Mouse (Mus musculus): Measurements from ENCODE around the gene Dtx1. TPM values are rescaled to one million over a fixed set of nuclear protein-coding genes. Genes with fewer than 3 reads are reported as not detected.

Dtx1 gene
- polyA plus RNA-seq, 1 experiment from 2014 or later, result 7.7 TPM

DNA sequence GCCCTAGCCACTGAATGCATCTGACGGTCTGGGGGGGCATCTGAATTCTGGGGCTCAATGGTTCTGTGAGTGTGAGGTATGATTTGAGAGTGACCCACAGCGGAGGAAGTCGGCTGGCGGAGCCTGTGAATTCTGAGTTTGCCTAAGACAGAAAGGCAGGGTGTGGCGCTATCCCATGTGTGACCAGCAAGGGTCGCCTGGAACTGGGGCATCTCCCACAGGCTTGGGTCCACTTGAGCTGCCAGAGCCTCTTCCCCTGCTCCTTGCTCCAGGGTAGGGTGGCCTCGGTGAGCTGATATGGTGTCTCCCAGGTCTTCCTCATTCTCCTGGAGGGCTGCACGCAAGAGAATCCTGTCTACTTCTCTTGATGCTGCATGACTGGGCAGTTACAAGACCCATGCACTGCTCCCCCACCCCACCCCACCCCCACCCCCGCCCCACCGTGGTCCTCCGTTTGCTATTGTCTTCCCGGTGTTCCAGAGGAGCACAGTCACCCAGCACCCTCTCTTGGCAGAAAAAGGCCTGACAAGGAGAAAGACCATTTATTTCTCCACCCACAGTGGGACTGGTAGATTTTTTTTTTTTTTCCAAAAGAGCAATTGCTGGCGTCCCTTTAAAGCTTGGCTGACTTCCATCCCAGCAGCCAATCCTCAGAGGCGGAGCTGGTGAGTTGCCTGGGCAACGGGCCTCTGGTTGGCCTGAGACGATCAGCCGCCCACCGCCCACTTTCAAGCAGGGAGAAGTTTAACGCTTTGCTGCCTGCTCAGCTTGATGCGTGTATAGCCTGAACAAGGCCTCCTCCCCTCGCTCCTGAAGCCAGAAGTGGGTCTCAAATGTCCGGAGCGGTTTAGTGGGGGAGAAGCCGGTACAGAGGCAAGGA lies 31.8 kb downstream of the Dtx1 start:
- 4% methylated on average over 24 of the region's 24 CpGs for WGBS
- Histone ChIP-seq H3K9ac (no peak overlapping the region), H3K9me3 (replicated peaks) (no peaks in the 10 kb centered on the region), H3K4me2 (replicated peaks) (peak overlapping the region; percentile 56), H3K27me3 (peaks cover 22% of the 10 kb centered on the region), H3K36me3 (no peaks in the 10 kb centered on the region), H3K4me1 (peaks cover 14% of the 10 kb centered on the region), H3K27ac (replicated peaks) (no peak overlapping the region), H3K4me3 (replicated peaks) (peak overlapping the region; percentile 36)
- peak; percentile 89 for ATAC-seq (ENCODE audit: insufficient number of reproducible peaks, low FRiP score, low TSS enrichment, low read depth)

DNA sequence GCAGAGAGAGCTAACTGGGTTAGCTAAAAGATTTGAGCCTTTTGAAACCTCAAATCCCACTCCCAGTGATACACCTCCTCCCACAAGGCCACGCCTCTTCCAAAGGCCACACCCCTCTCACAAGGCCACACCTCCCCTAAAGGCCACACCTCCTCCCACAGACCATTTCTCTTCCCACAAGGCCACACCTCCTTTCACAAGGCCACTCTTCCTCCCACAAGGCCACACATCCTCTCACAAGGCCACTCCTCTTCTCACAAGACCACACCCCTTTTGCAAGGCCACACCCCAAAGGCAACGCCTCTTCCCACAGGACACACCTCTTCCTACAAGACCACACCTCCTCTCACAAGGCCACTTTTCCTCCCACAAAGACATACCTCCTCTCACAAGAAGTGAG lies 34.2 kb downstream of the Dtx1 start:
- no peak overlapping the region for H3K9ac ChIP-seq
- no peak overlapping the region for H3K4me2 ChIP-seq (replicated peaks)
- no peaks in the 10 kb centered on the region for H3K36me3 ChIP-seq
- 34% methylated on average over 2 of the region's 2 CpGs for WGBS
- no peak for ATAC-seq (ENCODE audit: insufficient number of reproducible peaks, low FRiP score, low TSS enrichment, low read depth)
- H3K9me3 ChIP-seq (replicated peaks), result no peaks in the 10 kb centered on the region
- H3K4me3 ChIP-seq (replicated peaks), result no peak overlapping the region
- peaks cover 11% of the 10 kb centered on the region for H3K27me3 ChIP-seq
- H3K27ac ChIP-seq (replicated peaks), result no peak overlapping the region
- H3K4me1 ChIP-seq, result peaks cover 19% of the 10 kb centered on the region

DNA sequence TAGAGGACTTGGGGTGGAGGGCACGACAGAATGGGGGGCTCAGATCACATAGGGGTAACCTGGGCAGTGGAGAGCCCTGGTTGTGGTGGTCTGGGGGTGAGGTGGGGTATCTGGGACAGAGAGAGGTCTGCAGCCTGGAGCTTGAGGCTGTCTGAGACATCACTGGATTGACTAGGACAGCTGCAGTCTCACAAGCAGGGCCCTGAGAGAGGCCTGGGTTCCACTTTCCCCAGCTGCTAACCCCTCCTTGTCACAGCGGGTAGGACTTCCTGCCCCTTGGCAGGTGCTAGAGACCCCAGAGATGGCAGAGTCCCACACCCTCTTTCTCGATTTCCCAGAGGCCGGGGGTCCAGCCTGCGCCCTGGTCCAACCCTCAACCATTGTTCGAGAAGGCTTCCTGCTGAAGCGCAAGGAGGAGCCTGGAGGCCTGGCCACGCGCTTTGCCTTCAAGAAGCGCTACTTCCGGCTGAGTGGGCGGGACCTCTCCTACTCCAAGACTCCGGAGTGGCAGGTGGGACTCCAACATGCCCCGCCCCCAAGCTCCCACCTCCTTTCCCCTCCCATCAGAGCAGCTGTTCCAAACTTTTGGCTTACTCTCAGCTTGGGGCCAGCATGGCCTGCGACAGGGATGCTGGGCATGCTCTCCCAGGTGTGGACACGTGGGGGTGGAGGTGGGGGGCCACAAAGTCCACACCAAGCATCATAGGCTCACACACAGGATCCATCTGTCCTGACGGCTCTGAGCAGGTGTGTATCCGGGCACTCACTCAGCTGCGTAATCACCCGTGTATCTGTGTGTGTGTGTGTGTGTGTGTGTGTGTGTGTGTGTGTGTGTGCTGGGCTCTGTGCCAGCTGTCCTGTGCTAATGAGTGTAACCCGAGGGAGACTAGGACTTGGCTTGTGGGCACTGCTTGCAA lies 37.2 kb downstream of the Dtx1 start:
- Histone ChIP-seq H3K27ac (replicated peaks) (0 out of 2 replicates have a peak overlapping the region, but pooled peaks have one; percentile 25), H3K9me3 (replicated peaks) (no peaks in the 10 kb centered on the region), H3K27me3 (no peaks in the 10 kb centered on the region), H3K4me1 (peaks cover 8% of the 10 kb centered on the region), H3K36me3 (no peaks in the 10 kb centered on the region), H3K4me2 (replicated peaks) (no peak overlapping the region; the same call in 1 of the 2 replicates), H3K9ac (no peak overlapping the region), H3K4me3 (replicated peaks) (no peak overlapping the region)
- ATAC-seq (ENCODE audit: insufficient number of reproducible peaks, low FRiP score, low TSS enrichment, low read depth), result peak; percentile 41; the same call in 1 of the 2 replicates
- 31% methylated on average over 21 of the region's 21 CpGs for WGBS

DNA sequence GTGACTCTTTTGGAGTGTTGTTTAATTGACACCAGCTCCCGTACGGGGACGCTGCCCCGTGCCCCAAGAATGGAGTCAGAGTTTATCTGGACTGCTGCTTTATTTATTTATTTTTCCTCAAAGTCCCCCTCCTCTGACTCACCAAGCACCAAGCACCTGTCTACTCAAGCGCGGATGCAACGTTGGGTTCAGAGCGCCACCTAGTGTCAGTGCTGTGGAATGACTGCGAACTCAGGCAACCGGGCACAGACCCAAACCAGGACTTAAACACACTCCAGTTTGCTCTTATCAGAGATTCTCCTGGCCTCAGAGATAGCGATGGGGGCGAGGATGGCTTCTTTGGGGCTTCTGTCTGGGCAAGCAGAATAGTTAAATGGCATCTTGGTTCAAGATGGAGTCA lies 38.1 kb downstream of the Dtx1 start:
- H3K4me1 ChIP-seq, result 0 out of 2 replicates have a peak, but pooled peaks cover 5% of the 10 kb centered on the region
- ATAC-seq (ENCODE audit: insufficient number of reproducible peaks, low FRiP score, low TSS enrichment, low read depth), result no peak
- H3K27ac ChIP-seq (replicated peaks), result no peak overlapping the region
- no peak overlapping the region for H3K4me3 ChIP-seq (replicated peaks)
- H3K4me2 ChIP-seq (replicated peaks), result no peak overlapping the region
- no peak overlapping the region for H3K9ac ChIP-seq
- no peaks in the 10 kb centered on the region for H3K36me3 ChIP-seq
- no peaks in the 10 kb centered on the region for H3K9me3 ChIP-seq (replicated peaks)
- WGBS, result 7% methylated on average over 12 of the region's 12 CpGs
- no peaks in the 10 kb centered on the region for H3K27me3 ChIP-seq

DNA sequence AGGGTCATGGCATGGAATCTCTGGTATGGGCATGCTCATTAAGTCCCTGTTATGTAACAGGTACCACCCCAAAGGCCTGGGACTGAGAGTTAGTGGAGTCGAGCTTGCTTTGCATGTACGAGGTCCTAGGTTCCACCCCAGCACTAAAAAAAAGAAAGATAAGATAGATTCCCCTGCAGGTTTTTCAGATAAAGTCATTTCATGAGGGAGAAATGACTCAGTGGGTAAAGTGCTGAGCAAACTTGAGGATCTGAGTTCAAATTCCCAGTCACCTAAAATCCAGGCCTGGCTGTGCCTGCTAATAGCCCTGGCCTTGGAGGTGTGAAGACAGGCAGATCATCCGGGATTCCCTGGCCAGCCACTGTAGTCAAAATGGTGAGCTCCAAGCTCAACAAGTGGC lies 39.9 kb downstream of the Dtx1 start:
- Histone ChIP-seq H3K4me3 (replicated peaks) (no peak overlapping the region), H3K9ac (no peak overlapping the region), H3K9me3 (replicated peaks) (no peaks in the 10 kb centered on the region), H3K27ac (replicated peaks) (no peak overlapping the region), H3K36me3 (no peaks in the 10 kb centered on the region), H3K4me2 (replicated peaks) (no peak overlapping the region), H3K27me3 (peaks cover under 1% of the 10 kb centered on the region; the same call in 1 of the 2 replicates), H3K4me1 (0 out of 2 replicates have a peak, but pooled peaks cover 5% of the 10 kb centered on the region)
- WGBS, result 74% methylated on average over 3 of the region's 3 CpGs
- ATAC-seq (ENCODE audit: insufficient number of reproducible peaks, low FRiP score, low TSS enrichment, low read depth), result no peak

DNA sequence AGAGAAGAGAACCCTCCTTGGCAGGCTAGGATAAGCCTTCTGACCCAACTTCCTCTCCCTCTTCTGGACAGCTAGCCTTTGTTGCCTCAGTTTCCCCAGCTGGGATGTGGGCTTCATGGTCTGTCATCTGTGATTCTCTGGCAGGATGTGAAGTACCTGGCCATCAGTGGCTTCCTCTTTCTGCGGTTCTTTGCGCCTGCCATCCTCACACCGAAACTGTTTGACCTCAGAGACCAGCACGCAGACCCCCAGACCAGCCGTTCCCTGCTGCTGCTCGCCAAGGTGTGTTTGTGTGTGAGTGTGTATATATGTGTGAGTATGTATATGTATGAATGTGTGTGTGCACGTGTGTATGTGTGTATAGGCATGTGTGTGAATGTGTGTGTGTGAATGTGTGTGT lies 41.6 kb downstream of the Dtx1 start:
- Histone ChIP-seq H3K4me1 (0 out of 2 replicates have a peak, but pooled peaks cover 5% of the 10 kb centered on the region), H3K27ac (replicated peaks) (no peak overlapping the region), H3K36me3 (no peaks in the 10 kb centered on the region), H3K4me3 (replicated peaks) (no peak overlapping the region), H3K9me3 (replicated peaks) (no peaks in the 10 kb centered on the region), H3K9ac (no peak overlapping the region), H3K4me2 (replicated peaks) (no peak overlapping the region), H3K27me3 (peaks cover 9% of the 10 kb centered on the region; the same call in 1 of the 2 replicates)
- ATAC-seq (ENCODE audit: insufficient number of reproducible peaks, low FRiP score, low TSS enrichment, low read depth), result no peak
- 87% methylated on average over 7 of the region's 7 CpGs for WGBS

DNA sequence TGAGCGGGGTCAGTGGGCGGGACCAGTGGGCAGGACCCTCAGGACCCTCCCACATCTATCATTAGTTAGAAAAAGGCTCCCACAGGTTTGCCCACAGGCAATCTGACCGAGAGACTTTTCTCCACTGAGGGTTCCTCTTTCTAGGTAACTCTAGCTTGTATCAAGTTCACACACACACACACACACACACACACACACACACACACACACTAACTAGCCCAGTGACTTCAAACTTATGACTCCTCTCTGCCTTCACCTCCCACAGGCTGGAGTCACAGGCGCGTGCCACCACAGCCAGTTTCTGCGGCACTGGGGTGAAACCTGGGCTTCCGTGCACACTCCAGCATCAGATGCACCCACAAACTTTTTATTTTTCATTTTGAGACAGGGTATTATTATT lies 43.0 kb downstream of the Dtx1 start:
- Histone ChIP-seq H3K9me3 (replicated peaks) (no peaks in the 10 kb centered on the region), H3K27me3 (peaks cover 9% of the 10 kb centered on the region; the same call in 1 of the 2 replicates), H3K9ac (no peak overlapping the region), H3K4me1 (no peaks in the 10 kb centered on the region), H3K4me3 (replicated peaks) (no peak overlapping the region), H3K4me2 (replicated peaks) (no peak overlapping the region), H3K36me3 (no peaks in the 10 kb centered on the region), H3K27ac (replicated peaks) (no peak overlapping the region)
- WGBS, result 70% methylated on average over 7 of the region's 7 CpGs
- no peak for ATAC-seq (ENCODE audit: insufficient number of reproducible peaks, low FRiP score, low TSS enrichment, low read depth)

DNA sequence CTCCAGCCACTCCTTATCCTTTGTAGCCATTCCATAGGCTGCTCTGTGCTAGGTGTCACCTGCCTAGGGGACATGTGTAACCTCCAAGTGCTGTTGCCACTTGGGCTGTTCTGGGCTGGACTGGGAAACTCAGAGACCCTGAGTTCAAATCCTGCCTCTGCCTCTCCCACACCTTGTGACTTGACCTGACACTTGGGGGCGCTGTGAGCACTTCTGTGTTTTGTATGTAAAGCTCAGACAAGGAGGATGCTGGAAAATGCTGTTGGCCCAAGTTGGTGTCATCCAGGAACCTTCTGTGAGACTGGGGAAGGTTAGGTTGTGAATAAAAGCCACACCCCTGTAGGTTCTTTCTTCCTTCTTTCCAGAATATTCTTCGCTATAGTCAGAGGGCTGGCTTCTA lies 46.8 kb downstream of the Dtx1 start:
- no peak overlapping the region for H3K27ac ChIP-seq (replicated peaks)
- no peaks in the 10 kb centered on the region for H3K4me1 ChIP-seq
- no peaks in the 10 kb centered on the region for H3K36me3 ChIP-seq
- H3K27me3 ChIP-seq, result peaks cover 9% of the 10 kb centered on the region; the same call in 1 of the 2 replicates
- no peaks in the 10 kb centered on the region for H3K9me3 ChIP-seq (replicated peaks)
- no peak overlapping the region for H3K4me2 ChIP-seq (replicated peaks)
- WGBS, result 45% methylated on average over 2 of the region's 2 CpGs
- no peak overlapping the region for H3K9ac ChIP-seq
- ATAC-seq (ENCODE audit: insufficient number of reproducible peaks, low FRiP score, low TSS enrichment, low read depth), result no peak
- no peak overlapping the region for H3K4me3 ChIP-seq (replicated peaks)

DNA sequence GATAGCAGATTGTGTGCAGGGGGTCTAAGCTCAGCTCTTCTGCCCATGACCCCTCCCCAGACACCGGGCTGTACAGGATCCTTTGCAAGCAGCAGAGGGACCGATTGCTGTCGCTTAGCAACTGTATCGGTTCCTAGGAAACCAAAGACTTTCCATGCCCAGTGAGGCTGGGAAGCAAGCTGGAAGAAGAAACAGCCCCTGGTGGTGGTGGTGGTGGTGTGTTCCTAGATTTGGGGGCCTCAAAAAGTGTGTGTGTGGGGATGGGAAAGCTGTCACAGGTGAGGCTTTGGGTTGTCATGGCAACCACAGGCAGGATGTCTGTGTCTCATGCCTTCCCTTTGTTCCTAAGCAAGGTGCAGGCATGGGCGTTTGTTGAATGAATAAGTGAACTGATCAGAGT lies 50.9 kb downstream of the Dtx1 start:
- no peaks in the 10 kb centered on the region for H3K36me3 ChIP-seq
- no peak overlapping the region for H3K4me3 ChIP-seq (replicated peaks)
- WGBS, result 56% methylated on average over 5 of the region's 5 CpGs
- no peaks in the 10 kb centered on the region; the same call in none of the 2 replicates for H3K27me3 ChIP-seq
- H3K4me2 ChIP-seq (replicated peaks), result no peak overlapping the region
- no peak overlapping the region for H3K27ac ChIP-seq (replicated peaks)
- no peak overlapping the region for H3K9ac ChIP-seq
- H3K4me1 ChIP-seq, result no peaks in the 10 kb centered on the region
- no peaks in the 10 kb centered on the region for H3K9me3 ChIP-seq (replicated peaks)
- ATAC-seq (ENCODE audit: insufficient number of reproducible peaks, low FRiP score, low TSS enrichment, low read depth), result no peak

DNA sequence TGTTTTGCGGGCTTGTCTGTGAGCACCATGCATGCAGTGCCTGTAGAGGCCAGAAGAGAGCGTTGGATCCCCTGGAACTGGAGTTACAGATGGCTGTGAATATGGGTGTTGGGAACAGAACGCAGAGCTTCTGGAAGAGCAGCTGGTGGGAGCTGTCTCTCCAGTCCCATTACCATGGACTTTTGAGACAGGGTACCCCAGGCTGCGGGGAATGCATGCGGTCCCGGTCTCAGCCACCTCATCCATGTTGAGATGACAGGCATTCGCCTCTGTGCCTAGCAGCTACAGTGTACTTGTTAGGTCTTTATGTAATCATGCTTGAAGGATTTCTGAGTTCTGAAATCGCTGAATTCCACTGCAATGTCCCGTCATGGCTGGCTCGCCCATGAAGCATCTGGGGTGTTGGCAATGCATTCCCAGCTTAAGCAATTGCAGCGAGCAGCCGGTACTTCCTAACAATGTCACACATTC lies 55.4 kb downstream of the Dtx1 start:
- H3K27ac ChIP-seq (replicated peaks), result no peak overlapping the region
- WGBS, result 74% methylated on average over 12 of the region's 12 CpGs
- H3K4me1 ChIP-seq, result no peaks in the 10 kb centered on the region
- no peak overlapping the region for H3K9ac ChIP-seq
- H3K4me3 ChIP-seq (replicated peaks), result no peak overlapping the region
- H3K4me2 ChIP-seq (replicated peaks), result no peak overlapping the region
- no peak for ATAC-seq (ENCODE audit: insufficient number of reproducible peaks, low FRiP score, low TSS enrichment, low read depth)
- no peaks in the 10 kb centered on the region for H3K9me3 ChIP-seq (replicated peaks)
- H3K27me3 ChIP-seq, result peaks cover 7% of the 10 kb centered on the region; the same call in 1 of the 2 replicates
- no peaks in the 10 kb centered on the region for H3K36me3 ChIP-seq

DNA sequence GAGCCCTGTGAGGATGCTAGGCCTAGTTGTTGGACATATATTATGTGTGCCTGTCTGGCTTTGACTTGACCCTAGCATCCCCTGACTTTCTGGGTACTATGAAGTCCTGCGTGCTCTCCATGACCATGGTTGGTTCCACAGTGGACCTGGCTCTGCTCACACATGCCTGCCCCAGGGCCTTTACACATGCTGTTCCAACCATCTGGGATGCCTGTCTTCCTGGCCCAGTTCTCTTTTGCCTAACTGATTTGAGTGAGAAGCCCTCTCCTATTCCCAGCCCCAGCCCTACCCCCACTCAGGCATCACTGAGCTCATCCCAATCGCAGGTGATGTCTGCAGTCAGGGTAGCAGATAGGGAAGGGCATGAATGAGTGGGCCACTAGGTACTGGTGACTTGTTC lies 57.9 kb downstream of the Dtx1 start:
- Histone ChIP-seq H3K27ac (replicated peaks) (no peak overlapping the region), H3K36me3 (no peaks in the 10 kb centered on the region), H3K4me1 (peaks cover 6% of the 10 kb centered on the region), H3K4me2 (replicated peaks) (no peak overlapping the region), H3K27me3 (peaks cover 29% of the 10 kb centered on the region), H3K4me3 (replicated peaks) (no peak overlapping the region), H3K9ac (no peak overlapping the region), H3K9me3 (replicated peaks) (no peaks in the 10 kb centered on the region)
- WGBS, result 95% methylated on average over 2 of the region's 2 CpGs
- ATAC-seq (ENCODE audit: insufficient number of reproducible peaks, low FRiP score, low TSS enrichment, low read depth), result no peak
